Comparison of ENCODE assay signal across 24 mouse cellular contexts in genomic region chr3:88101736-88102135, GRCm38 (mm10). TPM values are rescaled to one million over a fixed set of nuclear protein-coding genes. Genes with fewer than 3 reads are reported as not detected.
A peak's percentile ranks its signal among the peaks of the same experiment; 100 is the strongest.
DNase-seq lines count a peak whose midpoint lies in the region; TF ChIP-seq lines count a peak whose summit lies in the region.
"Had no signal": no experiment of that assay in that cellular context is flagged by ENCODE, and none has a peak within 500 bp of the region (broad histone marks: within the 10 kb centered on the region; RNA-seq: fewer than 3 reads in every experiment).

No protein-coding gene starts in this region.

- H3K4me1 ChIP-seq in heart, adult 2 months (ENCODE audit: control insufficient read depth, insufficient read depth, low read length) = peaks cover 8% of the 10 kb centered on the region
- H3K4me1 ChIP-seq in kidney, adult 2 months (ENCODE audit: control insufficient read depth, insufficient read depth, low read length) = no peaks in the 10 kb centered on the region
- peaks cover 51% of the 10 kb centered on the region for H3K4me1 ChIP-seq in bone marrow macrophage, adult 2 months (ENCODE audit: control insufficient read depth, insufficient read depth, low read length)
- peaks cover 8% of the 10 kb centered on the region for H3K4me1 ChIP-seq in brown adipose tissue, adult 24 weeks (ENCODE audit: control insufficient read depth, insufficient read depth, insufficient read length, low read length)
- H3K4me1 ChIP-seq: embryonic facial prominence, embryonic 13.5 days; forebrain, embryonic 12.5 days; hindbrain, embryonic 10.5 days had no signal

- intact Hi-C loops in heart, adult 2 months (cut with DNase I) = no loop called here

- TF ChIP-seq EP300 in heart, adult 2 months (IDR thresholded peaks at IDR 0.05; ENCODE audit: insufficient read depth, low read depth, low read length) = no peak

- no peak for TF ChIP-seq CTCF in heart, adult 2 months (IDR thresholded peaks at IDR 0.05)
- TF ChIP-seq CTCF in kidney, adult 2 months (conservative IDR thresholded peaks at IDR 0.05; ENCODE audit: insufficient read depth, insufficient read length, low read depth, low read length) = no peak
- no peak for TF ChIP-seq CTCF in bone marrow macrophage, adult 2 months (IDR thresholded peaks at IDR 0.05; ENCODE audit: low read depth, low read length)

- DNase-seq in heart, adult 2 months = no peak
- DNase-seq in heart, adult 8-10 months (ENCODE audit: low spot score) = no peak
- no peak for DNase-seq in kidney, adult 2 months
- DNase-seq in kidney, adult 18-20 months = no peak
- DNase-seq in spleen, postnatal 14 days (ENCODE audit: low spot score in 2 of 2) = no peak
- DNase-seq: cerebellum, adult 18-20 months; cerebellum, adult 9-11 months; cerebellum, postnatal 36 days; gastrocnemius, postnatal 10 days; heart, adult 18-20 months; heart, postnatal 14 days had no signal

- H3K9ac ChIP-seq in heart, adult 2 months (ENCODE audit: low read depth, low read length) = no peak overlapping the region
- H3K9ac ChIP-seq: forebrain, embryonic 12.5 days; hindbrain, embryonic 14.5 days had no signal

- TF ChIP-seq POLR2A in heart, adult 2 months (IDR thresholded peaks at IDR 0.05; ENCODE audit: insufficient read depth, low read depth, low read length) = no peak
- TF ChIP-seq POLR2A in kidney, adult 2 months (IDR thresholded peaks at IDR 0.05; ENCODE audit: low read depth, low read length) = no peak
- TF ChIP-seq POLR2A in bone marrow macrophage, adult 2 months (IDR thresholded peaks at IDR 0.05; ENCODE audit: borderline replicate concordance, low read depth, low read length) = no peak

- H3K4me3 ChIP-seq in heart, adult 2 months = no peak overlapping the region
- H3K4me3 ChIP-seq in kidney, adult 2 months (ENCODE audit: insufficient read depth, low read depth, low read length) = no peak overlapping the region
- H3K4me3 ChIP-seq in bone marrow macrophage, adult 2 months (ENCODE audit: insufficient read depth, low read length) = no peak overlapping the region
- no peak overlapping the region for H3K4me3 ChIP-seq in brown adipose tissue, adult 24 weeks (ENCODE audit: insufficient read depth, low read depth, low read length)
- H3K4me3 ChIP-seq: embryonic facial prominence, embryonic 13.5 days; forebrain, embryonic 12.5 days; hindbrain, embryonic 10.5 days had no signal

- H3K27ac ChIP-seq in heart, adult 2 months = peak overlapping the region; percentile 56; the same call in 1 of the 2 replicates
- peak overlapping the region; percentile 12; the same call in 1 of the 2 replicates for H3K27ac ChIP-seq in kidney, adult 2 months (ENCODE audit: insufficient read depth, low read depth, low read length)
- peak overlapping the region; percentile 92 for H3K27ac ChIP-seq in bone marrow macrophage, adult 2 months (ENCODE audit: insufficient read depth, low read depth, low read length)
- H3K27ac ChIP-seq in brown adipose tissue, adult 24 weeks (replicated peaks; ENCODE audit: low read depth, low read length) = peak overlapping the region; percentile 12
- H3K27ac ChIP-seq: forebrain, embryonic 12.5 days; hindbrain, embryonic 10.5 days; hindbrain, embryonic 14.5 days had no signal

- no peaks in the 10 kb centered on the region for H3K27me3 ChIP-seq in heart, adult 2 months (ENCODE audit: control insufficient read depth, insufficient read depth, low read length)
- H3K27me3 ChIP-seq in kidney, adult 2 months (replicated peaks; ENCODE audit: control insufficient read depth, insufficient read depth, low read length) = no peaks in the 10 kb centered on the region
- H3K27me3 ChIP-seq: embryonic facial prominence, embryonic 13.5 days; forebrain, embryonic 12.5 days had no signal

- H3K79me2 ChIP-seq in heart, adult 2 months (replicated peaks; ENCODE audit: control insufficient read depth, insufficient read depth, low read length) = no peaks in the 10 kb centered on the region

- H3K36me3 ChIP-seq in heart, adult 2 months (ENCODE audit: control insufficient read depth, insufficient read depth, low read length) = no peaks in the 10 kb centered on the region
- no peaks in the 10 kb centered on the region for H3K36me3 ChIP-seq in kidney, adult 2 months (ENCODE audit: control insufficient read depth, insufficient read depth, low read length)

- 85% methylated on average over 7 of the region's 7 CpGs for WGBS in heart, adult 2 months
- 91% methylated on average over 7 of the region's 7 CpGs for WGBS in kidney, adult 2 months

RNA-seq across cellular contexts. Expression of gene Iqgap3, which starts 20.0 kb away (rescaled TPM):
- under 1 TPM; 0.21 to 0.45 TPM for total RNA-seq in heart, adult 2 months (2021)
- 0.64 and 1.1 TPM in 2 replicates for polyA plus RNA-seq in heart, adult 2 months (2012; rRNA removed)
- total RNA-seq in heart, adult 8-10 months (2022) = under 1 TPM; 0.22 to 0.80 (median 0.45) TPM
- 0.81 and 0.83 TPM in 2 replicates for polyA plus RNA-seq in kidney, adult 2 months (2012; rRNA removed)
- 20.5 and 25.7 TPM in 2 replicates for polyA plus RNA-seq in bone marrow macrophage, adult 2 months (2012; ENCODE audit: insufficient read depth, insufficient read length, missing spikeins)
- polyA plus RNA-seq in brown adipose tissue, adult 24 weeks (2012; ENCODE audit: insufficient read depth, insufficient read length, missing spikeins) = 1.1 TPM in 1 of 2 replicates, not detected in the other

RNA-seq across cellular contexts. Expression of gene Ttc24, which starts 23.6 kb away (rescaled TPM):
- total RNA-seq in heart, adult 2 months (2021) = not detected
- 0.29 TPM in 1 of 2 replicates, not detected in the other for polyA plus RNA-seq in heart, adult 2 months (2012; rRNA removed)
- not detected for total RNA-seq in heart, adult 8-10 months (2022)
- polyA plus RNA-seq in kidney, adult 2 months (2012; rRNA removed) = 0.15 TPM in 1 of 2 replicates, not detected in the other
- not detected in 2 replicates for polyA plus RNA-seq in bone marrow macrophage, adult 2 months (2012; ENCODE audit: insufficient read depth, insufficient read length, missing spikeins)
- polyA plus RNA-seq in brown adipose tissue, adult 24 weeks (2012; ENCODE audit: insufficient read depth, insufficient read length, missing spikeins) = not detected in 2 replicates
- total RNA-seq: adrenal gland, postnatal 36 days; ES-E14; gastrocnemius, postnatal 10 days; gastrocnemius, postnatal 4 days; heart, adult 18-20 months; heart, postnatal 14 days had no signal
- polyA plus RNA-seq: forebrain, embryonic 16.5 days; frontal cortex, adult 2 months; heart, embryonic 14.5 days; hindbrain, embryonic 10.5 days; hindbrain, embryonic 14.5 days; intestine, embryonic 16.5 days had no signal

RNA-seq across cellular contexts. Expression of gene Mef2d, which starts 40.4 kb away (rescaled TPM):
- 100 to 1,000 TPM; 118 to 129 TPM for total RNA-seq in heart, adult 2 months (2021)
- polyA plus RNA-seq in heart, adult 2 months (2012; rRNA removed) = 119 and 122 TPM in 2 replicates
- total RNA-seq in heart, adult 8-10 months (2022) = 100 to 1,000 TPM; 125 to 139 (median 131) TPM
- 41.8 and 42.7 TPM in 2 replicates for polyA plus RNA-seq in kidney, adult 2 months (2012; rRNA removed)
- 84.5 and 98.1 TPM in 2 replicates for polyA plus RNA-seq in bone marrow macrophage, adult 2 months (2012; ENCODE audit: insufficient read depth, insufficient read length, missing spikeins)
- polyA plus RNA-seq in brown adipose tissue, adult 24 weeks (2012; ENCODE audit: insufficient read depth, insufficient read length, missing spikeins) = 34.8 and 50.0 TPM in 2 replicates

RNA-seq across cellular contexts. Expression of gene Naxe, which starts 43.4 kb away (rescaled TPM):
- total RNA-seq in heart, adult 2 months (2021) = 10 to 100 TPM; 70.6 to 81.9 TPM
- polyA plus RNA-seq in heart, adult 2 months (2012; rRNA removed) = 86.6 and 96.7 TPM in 2 replicates
- 100 to 1,000 TPM in 1 of 4 experiments, 10 to 100 TPM in 3; 94.4 to 103 (median 96.3) TPM for total RNA-seq in heart, adult 8-10 months (2022)
- 141 and 165 TPM in 2 replicates for polyA plus RNA-seq in kidney, adult 2 months (2012; rRNA removed)
- 76.1 and 83.0 TPM in 2 replicates for polyA plus RNA-seq in bone marrow macrophage, adult 2 months (2012; ENCODE audit: insufficient read depth, insufficient read length, missing spikeins)
- polyA plus RNA-seq in brown adipose tissue, adult 24 weeks (2012; ENCODE audit: insufficient read depth, insufficient read length, missing spikeins) = 152 and 153 TPM in 2 replicates

RNA-seq across cellular contexts. Expression of gene Gpatch4, which starts 58.8 kb away (rescaled TPM):
- total RNA-seq in heart, adult 2 months (2021) = 1 to 10 TPM; 9.5 to 9.9 TPM
- polyA plus RNA-seq in heart, adult 2 months (2012; rRNA removed) = 4.3 and 8.5 TPM in 2 replicates
- 10 to 100 TPM in 3 of 4 experiments, 1 to 10 TPM in 1; 9.8 to 11.7 (median 10.8) TPM for total RNA-seq in heart, adult 8-10 months (2022)
- polyA plus RNA-seq in kidney, adult 2 months (2012; rRNA removed) = 5.1 and 7.4 TPM in 2 replicates
- polyA plus RNA-seq in bone marrow macrophage, adult 2 months (2012; ENCODE audit: insufficient read depth, insufficient read length, missing spikeins) = 7.9 and 8.4 TPM in 2 replicates
- polyA plus RNA-seq in brown adipose tissue, adult 24 weeks (2012; ENCODE audit: insufficient read depth, insufficient read length, missing spikeins) = 11.0 and 13.9 TPM in 2 replicates

Comparison
In these comparisons a context has a peak if more than half of its experiments do, and no peak if none do; other contexts are left out.
1. H3K27ac ChIP-seq: peak in every context shown above with its lines; median percentile 92 in bone marrow macrophage, adult 2 months; 56 in heart, adult 2 months; 12 in kidney, adult 2 months; 12 in brown adipose tissue, adult 24 weeks.
2. RNA of gene Iqgap3, which starts 20.0 kb away (polyA plus RNA-seq): 20.5 to 25.7 TPM in bone marrow macrophage, adult 2 months; 1.1 TPM in brown adipose tissue, adult 24 weeks, 0.81 to 0.83 TPM in kidney, adult 2 months and 0.64 to 1.1 TPM in heart, adult 2 months; every median in the first group is over 10 times any median in the second.